Mouse (Mus musculus) neural tube, embryonic 15.5 days (tissue): ENCODE measurements around the gene Psma7. TPM values are rescaled to one million over a fixed set of nuclear protein-coding genes. Genes with fewer than 3 reads are reported as not detected.

Source experiments
- ATAC-seq: fragments of 200-750 bp; cut with Nextera tagmentation; 2 replicates; pipeline ENCODE4 v1.8.0; 2017; ENCODE audit warnings: mild to moderate bottlenecking, moderate TSS enrichment, moderate library complexity; ENCODE audit not compliant: low FRiP score
- H3K27ac ChIP-seq: fragments of 300-500 bp; sonication (generic); replicated peaks from 2 replicates; pipeline ENCODE4 v1.5.1; 2015; ENCODE audit warnings: mild to moderate bottlenecking, inconsistent platforms
- H3K27me3 ChIP-seq: fragments of 300-500 bp; sonication (generic); replicated peaks from 2 replicates; pipeline ENCODE4 v1.6.1; 2015; ENCODE audit warnings: inconsistent platforms
- H3K36me3 ChIP-seq: fragments of 300-500 bp; sonication (generic); 2 replicates; pipeline ENCODE4 v1.6.1; 2015; ENCODE audit warnings: inconsistent platforms
- H3K4me1 ChIP-seq: fragments of 300-500 bp; sonication (generic); 2 replicates; pipeline ENCODE4 v1.6.1; 2015; ENCODE audit warnings: inconsistent platforms
- H3K4me2 ChIP-seq: fragments of 300-500 bp; sonication (generic); 2 replicates; pipeline ENCODE4 v1.6.1; 2015; ENCODE audit warnings: inconsistent platforms, mild to moderate bottlenecking, moderate library complexity
- H3K4me3 ChIP-seq: fragments of 300-500 bp; sonication (generic); replicated peaks from 2 replicates; pipeline ENCODE4 v1.5.1; 2015; ENCODE audit warnings: mild to moderate bottlenecking, inconsistent platforms
- H3K9ac ChIP-seq: fragments of 300-500 bp; sonication (generic); replicated peaks from 2 replicates; pipeline ENCODE4 v1.6.1; 2015; ENCODE audit warnings: mild to moderate bottlenecking, inconsistent platforms
- H3K9me3 ChIP-seq: fragments of 300-500 bp; sonication (generic); replicated peaks from 2 replicates; pipeline ENCODE4 v1.6.1; 2016; ENCODE audit warnings: inconsistent platforms
- WGBS: fragments of 180-500 bp; shearing (Covaris S2); methylation state at CpG from one replicate; pipeline ENCODE4 v1.1.7; 2015; ENCODE audit warnings: mixed read lengths; 5-methylcytosine and 5-hydroxymethylcytosine counted together
- polyA plus RNA-seq: library from polyadenylated mRNA; unstranded; fragments of >200 nt; fragmentation: Nextera tagmentation; extraction: Ambion mirVana; gene quantifications from 2 replicates; pipeline ENCODE4 v1.2.1, GENCODE M21; 2015

Psma7 gene
- polyA plus RNA-seq, 1 experiment from 2014 or later, result 578 TPM

GRCm38 (mm10) chr2:179989098-179989497, 53.1 kb downstream of the Psma7 start:
- no peak overlapping the region for H3K4me2 ChIP-seq
- 18% methylated on average over 1 of the region's 1 CpGs for WGBS
- no peaks in the 10 kb centered on the region for H3K4me1 ChIP-seq
- H3K9ac ChIP-seq, result no peak overlapping the region
- ATAC-seq, result no peak
- no peaks in the 10 kb centered on the region for H3K27me3 ChIP-seq
- no peak overlapping the region for H3K27ac ChIP-seq
- no peak overlapping the region for H3K4me3 ChIP-seq
- H3K36me3 ChIP-seq, result no peaks in the 10 kb centered on the region
- no peaks in the 10 kb centered on the region for H3K9me3 ChIP-seq

GRCm38 (mm10) chr2:179986437-179987022, 55.7 kb downstream of the Psma7 start:
- WGBS, result 80% methylated on average over 10 of the region's 10 CpGs
- H3K27ac ChIP-seq, result no peak overlapping the region
- H3K9me3 ChIP-seq, result no peaks in the 10 kb centered on the region
- H3K9ac ChIP-seq, result no peak overlapping the region
- no peaks in the 10 kb centered on the region for H3K4me1 ChIP-seq
- no peak overlapping the region for H3K4me2 ChIP-seq
- H3K27me3 ChIP-seq, result no peaks in the 10 kb centered on the region
- ATAC-seq, result no peak
- H3K36me3 ChIP-seq, result no peaks in the 10 kb centered on the region
- no peak overlapping the region for H3K4me3 ChIP-seq

Other genes starting within 250 kb of the Psma7 start
- gene Taf4, start 65.8 kb downstream of the Psma7 start, polyA plus RNA-seq, result 3.1 and 3.2 TPM in 2 replicates
- 16.4 and 24.0 TPM in 2 replicates for gene Lsm14b, start 17.4 kb downstream of the Psma7 start, polyA plus RNA-seq
- gene Ss18l1, start 76 bp upstream of the Psma7 start, polyA plus RNA-seq, result 43.2 and 49.9 TPM in 2 replicates
- 35.1 and 37.6 TPM in 2 replicates for gene Mtg2, start 28.2 kb upstream of the Psma7 start, polyA plus RNA-seq
- gene Hrh3, start 62.1 kb upstream of the Psma7 start, polyA plus RNA-seq, result 1.3 and 1.9 TPM in 2 replicates
- gene Osbpl2, start 76.9 kb upstream of the Psma7 start, polyA plus RNA-seq, result 63.8 and 71.8 TPM in 2 replicates
- 196 and 203 TPM in 2 replicates for gene Adrm1, start 129.1 kb upstream of the Psma7 start, polyA plus RNA-seq
- gene Lama5, start 183.4 kb upstream of the Psma7 start, polyA plus RNA-seq, result 1.2 and 4.4 TPM in 2 replicates
- gene Rps21, start 214.9 kb upstream of the Psma7 start, polyA plus RNA-seq, result 382 and 405 TPM in 2 replicates
- 21.2 and 25.6 TPM in 2 replicates for gene Cables2, start 231.1 kb upstream of the Psma7 start, polyA plus RNA-seq
- gene Rbbp8nl, start 247.4 kb upstream of the Psma7 start, polyA plus RNA-seq, result 0.40 TPM in 1 of 2 replicates, not detected in the other